Mouse (Mus musculus) gastrocnemius, postnatal 25 days (tissue): ENCODE data around the gene Tmem198. TPM values are rescaled to one million over a fixed set of nuclear protein-coding genes. Genes with fewer than 3 reads are reported as not detected.
A peak's percentile ranks its signal among the peaks of the same experiment; 100 is the strongest.

Experiments used
- DNase-seq: peaks from one replicate; pipeline ENCODE4 v3.0.0; 2022
- total RNA-seq, 2 experiments: library from RNA; stranded (reverse); gene quantifications; 1 replicate in 1 of 2; 2 replicates in 1 of 2; pipeline ENCODE4 v1.2.3; 2021

Tmem198 gene
- total RNA-seq, 2 experiments from 2014 or later: 0.36 to 0.43 TPM

GRCm38 (mm10) chr1:75455433-75455832, 23.9 kb upstream of the Tmem198 start:
- DNase-seq: no peak

GRCm38 (mm10) chr1:75455948-75456347, 23.4 kb upstream of the Tmem198 start:
- no peak for DNase-seq

- DNase-seq: no peak
These were observed 22.4 kb upstream of the Tmem198 start for GRCm38 (mm10) chr1:75456746-75457564.

- no peak for DNase-seq
These were observed 21.7 kb upstream of the Tmem198 start for GRCm38 (mm10) chr1:75457710-75458024.

- DNase-seq: peak; percentile 43
These were observed 21.1 kb upstream of the Tmem198 start for GRCm38 (mm10) chr1:75458025-75458788.

- DNase-seq: no peak
These were observed 20.3 kb upstream of the Tmem198 start for GRCm38 (mm10) chr1:75458789-75459684.

- DNase-seq: no peak
These were observed 19.0 kb upstream of the Tmem198 start for GRCm38 (mm10) chr1:75460297-75460696.

- no peak for DNase-seq
These were observed 16.7 kb upstream of the Tmem198 start for GRCm38 (mm10) chr1:75462636-75463035.

GRCm38 (mm10) chr1:75463652-75464204, 15.6 kb upstream of the Tmem198 start:
- no peak for DNase-seq

- DNase-seq: peak; percentile 70
These were observed 12.0 kb upstream of the Tmem198 start for GRCm38 (mm10) chr1:75467215-75467927.

- DNase-seq: no peak
These were observed 10.0 kb upstream of the Tmem198 start for GRCm38 (mm10) chr1:75469287-75469825.

GRCm38 (mm10) chr1:75476441-75476840, 2.9 kb upstream of the Tmem198 start:
- DNase-seq: no peak

GRCm38 (mm10) chr1:75477264-75477965, 1.9 kb upstream of the Tmem198 start:
- DNase-seq: peak; percentile 65

GRCm38 (mm10) chr1:75477966-75478290, 1.4 kb upstream of the Tmem198 start:
- DNase-seq: no peak

- DNase-seq: peak; percentile 51
These were observed 835 bp upstream of the Tmem198 start for GRCm38 (mm10) chr1:75478497-75478896.

- no peak for DNase-seq
These were observed 280 bp downstream of the Tmem198 start for GRCm38 (mm10) chr1:75479635-75479989.

GRCm38 (mm10) chr1:75480036-75480435, 704 bp downstream of the Tmem198 start:
- DNase-seq: no peak

GRCm38 (mm10) chr1:75480735-75481134, 1.4 kb downstream of the Tmem198 start:
- DNase-seq: no peak

GRCm38 (mm10) chr1:75486561-75486960, 7.2 kb downstream of the Tmem198 start:
- no peak for DNase-seq

- no peak for DNase-seq
These were observed 7.7 kb downstream of the Tmem198 start for GRCm38 (mm10) chr1:75487040-75487404.
